In genomic region chr2:167690219-167690961, GRCm38 (mm10) we compare ENCODE assay signal across 8 mouse cellular contexts. TPM values are rescaled to one million over a fixed set of nuclear protein-coding genes. Genes with fewer than 3 reads are reported as not detected.
DNase-seq lines count a peak whose midpoint lies in the region; ATAC-seq and TF ChIP-seq lines count a peak whose summit lies in the region.

No protein-coding gene starts in this region.

- peak overlapping the region; percentile 74 for H3K4me2 ChIP-seq in lung, embryonic 15.5 days

- no peak for TF ChIP-seq POLR2A in spleen, adult 2 months (IDR thresholded peaks at IDR 0.05; ENCODE audit: low read depth, low read length)

- H3K36me3 ChIP-seq in spleen, adult 2 months (ENCODE audit: control insufficient read depth, insufficient read depth, low read length) = no peaks in the 10 kb centered on the region
- H3K36me3 ChIP-seq in heart, embryonic 10.5 days = no peaks in the 10 kb centered on the region; the same call in 1 of the 2 replicates
- H3K36me3 ChIP-seq in lung, embryonic 15.5 days = peaks cover 27% of the 10 kb centered on the region

- peaks cover 3% of the 10 kb centered on the region; the same call in 1 of the 2 replicates for H3K4me1 ChIP-seq in spleen, adult 2 months (ENCODE audit: control insufficient read depth, insufficient read depth, insufficient read length)
- H3K4me1 ChIP-seq in heart, embryonic 10.5 days = peaks cover 59% of the 10 kb centered on the region
- H3K4me1 ChIP-seq in lung, embryonic 15.5 days = peaks cover 37% of the 10 kb centered on the region

- WGBS in spleen, adult 2 months = 23% methylated on average over 15 of the region's 15 CpGs
- WGBS in heart, embryonic 10.5 days = 56% methylated on average over 15 of the region's 15 CpGs
- 24% methylated on average over 15 of the region's 15 CpGs for WGBS in lung, embryonic 15.5 days

- no peak for DNase-seq in spleen, adult 2 months (ENCODE audit: low read depth in 1 of 2, low spot score in 2 of 2)
- no peak for DNase-seq in spleen, adult 12 weeks (ENCODE audit: low spot score)
- DNase-seq in cerebellum, adult 9-11 months = peak; percentile 45
- no peak for DNase-seq in heart, embryonic 10.5 days (ENCODE audit: low spot score)
- peak; percentile 63 to 85 for DNase-seq in layer of hippocampus, adult 18-20 months (ENCODE audit: low spot score in 2 of 2)
- peak; percentile 37 for DNase-seq in right cerebral cortex, postnatal 4 days
- no peak for DNase-seq in c-Kit-positive CD71-positive TER-119-positive erythroid progenitor cells, embryonic 14.5 days (ENCODE audit: low spot score)

- no peak for ATAC-seq in lung, embryonic 15.5 days (ENCODE audit: borderline replicate concordance, extremely low read depth, low FRiP score, low TSS enrichment)

- TF ChIP-seq CTCF in spleen, adult 2 months (IDR thresholded peaks at IDR 0.05; ENCODE audit: extremely low read depth, insufficient read depth, insufficient read length, insufficient replicate concordance) = no peak

- peak overlapping the region; percentile 78 for H3K4me3 ChIP-seq in spleen, adult 2 months (ENCODE audit: extremely low read depth, insufficient read depth, insufficient read length)
- H3K4me3 ChIP-seq in heart, embryonic 10.5 days = peak overlapping the region; percentile 84
- peak overlapping the region; percentile 90 for H3K4me3 ChIP-seq in lung, embryonic 15.5 days

- H3K27me3 ChIP-seq in spleen, adult 2 months (ENCODE audit: control insufficient read depth, insufficient read depth, low read length) = no peaks in the 10 kb centered on the region; the same call in 1 of the 2 replicates
- peaks cover 60% of the 10 kb centered on the region for H3K27me3 ChIP-seq in heart, embryonic 10.5 days (ENCODE audit: insufficient read depth, poor library complexity, severe bottlenecking)
- H3K27me3 ChIP-seq in lung, embryonic 15.5 days = no peaks in the 10 kb centered on the region; the same call in 1 of the 2 replicates

- H3K9ac ChIP-seq in lung, embryonic 15.5 days = peak overlapping the region; percentile 89

- peak overlapping the region; percentile 34 for H3K27ac ChIP-seq in spleen, adult 2 months (ENCODE audit: insufficient read depth, low read length)
- H3K27ac ChIP-seq in heart, embryonic 10.5 days = no peak overlapping the region
- peak overlapping the region; percentile 97 for H3K27ac ChIP-seq in lung, embryonic 15.5 days

- no peaks in the 10 kb centered on the region for H3K9me3 ChIP-seq in heart, embryonic 10.5 days
- no peaks in the 10 kb centered on the region for H3K9me3 ChIP-seq in lung, embryonic 15.5 days

RNA-seq across cellular contexts. Expression of gene Tmem189, which starts 0.8 kb away (rescaled TPM):
- polyA plus RNA-seq in spleen, adult 2 months (2012; rRNA removed) = 90.7 and 126 TPM in 2 replicates
- polyA plus RNA-seq in heart, embryonic 10.5 days (2016; fragmentation: Nextera tagmentation; extraction: Ambion mirVana) = 47.7 and 53.8 TPM in 2 replicates
- 10 to 100 TPM; 46.7 TPM for total RNA-seq in layer of hippocampus, adult 18-20 months (2021)
- polyA plus RNA-seq in lung, embryonic 15.5 days (2015; fragmentation: Nextera tagmentation; extraction: Ambion mirVana) = 41.7 and 43.8 TPM in 2 replicates

RNA-seq across cellular contexts. Expression of gene Cebpb, which starts 1.7 kb away (rescaled TPM):
- polyA plus RNA-seq in spleen, adult 2 months (2012; rRNA removed) = 68.5 and 161 TPM in 2 replicates
- polyA plus RNA-seq in heart, embryonic 10.5 days (2016; fragmentation: Nextera tagmentation; extraction: Ambion mirVana) = 4.2 TPM in 2 replicates
- total RNA-seq in layer of hippocampus, adult 18-20 months (2021) = 10 to 100 TPM; 41.9 to 43.2 TPM
- 61.4 and 68.1 TPM in 2 replicates for polyA plus RNA-seq in lung, embryonic 15.5 days (2015; fragmentation: Nextera tagmentation; extraction: Ambion mirVana)

RNA-seq across cellular contexts. Expression of gene Gm20431, which starts 29.1 kb away (rescaled TPM):
- 13.2 TPM in 1 of 2 replicates, not detected in the other for polyA plus RNA-seq in spleen, adult 2 months (2012; rRNA removed)
- 0.36 and 3.9 TPM in 2 replicates for polyA plus RNA-seq in heart, embryonic 10.5 days (2016; fragmentation: Nextera tagmentation; extraction: Ambion mirVana)
- total RNA-seq in layer of hippocampus, adult 18-20 months (2021) = 10 to 100 TPM; 36.7 to 39.9 TPM
- polyA plus RNA-seq in lung, embryonic 15.5 days (2015; fragmentation: Nextera tagmentation; extraction: Ambion mirVana) = 3.2 and 3.5 TPM in 2 replicates

RNA-seq across cellular contexts. Expression of gene Ube2v1, which starts 58.5 kb away (rescaled TPM):
- polyA plus RNA-seq in spleen, adult 2 months (2012; rRNA removed) = 85.2 and 102 TPM in 2 replicates
- polyA plus RNA-seq in heart, embryonic 10.5 days (2016; fragmentation: Nextera tagmentation; extraction: Ambion mirVana) = 312 and 332 TPM in 2 replicates
- 100 to 1,000 TPM; 235 to 247 TPM for total RNA-seq in layer of hippocampus, adult 18-20 months (2021)
- 280 and 282 TPM in 2 replicates for polyA plus RNA-seq in lung, embryonic 15.5 days (2015; fragmentation: Nextera tagmentation; extraction: Ambion mirVana)

Comparison
In these comparisons a context has a peak if more than half of its experiments do, and no peak if none do; other contexts are left out.
1. DNase-seq: peak in cerebellum, adult 9-11 months (single experiment), layer of hippocampus, adult 18-20 months (2 of 2) and right cerebral cortex, postnatal 4 days (single experiment); none in spleen, adult 2 months (0 of 2), spleen, adult 12 weeks (single experiment), heart, embryonic 10.5 days (single experiment) and c-Kit-positive CD71-positive TER-119-positive erythroid progenitor cells, embryonic 14.5 days (single experiment).
2. RNA of gene Cebpb, which starts 1.7 kb away (polyA plus RNA-seq): 68.5 to 161 TPM in spleen, adult 2 months and 61.4 to 68.1 TPM in lung, embryonic 15.5 days; 4.2 TPM in heart, embryonic 10.5 days; every median in the first group is over 10 times any median in the second.
3. Peak in every context shown above with its lines, with median percentiles within 50 percentile points of each other: H3K4me3 ChIP-seq.